In the genomic region with DNA sequence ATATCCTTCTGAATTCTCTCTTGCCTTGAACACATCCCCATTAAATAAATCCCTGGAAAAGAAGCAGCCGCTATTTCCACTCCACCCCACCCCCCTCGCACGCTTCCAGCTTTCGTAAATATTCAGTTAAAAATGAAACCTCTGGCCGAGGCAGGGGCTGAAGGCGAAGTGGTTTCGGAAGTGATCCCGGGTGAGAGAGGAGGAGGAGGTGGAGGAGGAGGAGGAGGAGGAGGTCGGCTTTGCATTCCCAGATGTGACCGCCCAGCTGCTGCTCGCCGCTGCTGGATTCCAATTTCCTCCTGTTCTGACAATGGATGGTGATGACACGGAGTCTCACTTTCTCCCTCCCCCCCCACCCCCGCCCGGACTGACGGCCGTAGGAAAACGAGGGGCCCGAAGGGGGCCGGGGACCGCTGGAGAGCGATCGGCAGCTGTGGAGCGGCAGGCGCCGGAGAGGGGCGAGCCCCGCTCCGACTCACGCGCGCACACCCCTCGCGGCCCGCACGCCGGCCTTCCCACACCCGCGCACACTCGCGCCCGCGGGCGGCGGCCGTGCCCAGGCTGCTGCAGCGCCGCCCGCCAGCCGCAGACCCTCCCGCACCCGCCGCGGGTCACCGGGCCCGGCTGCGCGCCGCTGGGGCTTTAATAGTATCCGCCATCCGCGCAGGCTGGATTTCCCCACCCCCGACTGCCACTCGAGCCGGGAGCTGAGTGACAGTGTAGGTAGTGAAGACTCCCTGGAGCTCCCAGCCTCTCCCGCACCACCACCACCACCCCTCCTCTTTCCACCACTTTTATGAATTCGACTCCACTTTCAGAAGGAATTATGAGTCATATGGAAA, we compare ENCODE assay signal across 8 mouse cellular contexts. TPM values are rescaled to one million over a fixed set of nuclear protein-coding genes. Genes with fewer than 3 reads are reported as not detected.
DNase-seq lines count a peak whose midpoint lies in the region; ATAC-seq lines count a peak whose summit lies in the region.

A gene (minus strand): TSS at position 312 of the 842 bp plus-strand sequence.

- peak within 1 kb of the TSS; percentile 62 for H3K4me2 ChIP-seq in hindbrain, embryonic 14.5 days (replicated peaks)

- ATAC-seq in activated CD4-positive, CD25-positive, alpha-beta regulatory T cell, adult 4 months: peak; percentile 9
- peak; percentile 15; the same call in 1 of the 2 replicates for ATAC-seq in common myeloid progenitor, adult 5-6 weeks (replicated peaks; ENCODE audit: low read depth, poor library complexity, severe bottlenecking)
- ATAC-seq in hindbrain, embryonic 14.5 days (ENCODE audit: low FRiP score): peak; percentile 83

- DNase-seq in gastrocnemius, adult 18-20 months (ENCODE audit: low spot score): peak; percentile 53
- peak; percentile 65 for DNase-seq in hindbrain, embryonic 14.5 days (ENCODE audit: low spot score)
- DNase-seq in left cerebral cortex, adult 18-20 months (ENCODE audit: low spot score in 2 of 2): peak; percentile 55 to 79
- DNase-seq in lung, postnatal 4 days: peak; percentile 57 to 65
- peak; percentile 31 for DNase-seq in retina, postnatal 7 days (ENCODE audit: low read depth, low spot score)
- DNase-seq in urinary bladder, postnatal 25 days (ENCODE audit: low spot score): peak; percentile 21

- no peaks in the 10 kb centered on the region for H3K36me3 ChIP-seq in hindbrain, embryonic 14.5 days (replicated peaks; ENCODE audit: control insufficient read depth, insufficient read depth)

- no peaks in the 10 kb centered on the region for H3K27me3 ChIP-seq in hindbrain, embryonic 14.5 days (ENCODE audit: control insufficient read depth, insufficient read depth, low read length)

- peak within 1 kb of the TSS; percentile 99 for H3K9ac ChIP-seq in hindbrain, embryonic 14.5 days

- under 1% methylated on average over 55 of the region's 67 CpGs for WGBS in hindbrain, embryonic 14.5 days

- peak within 1 kb of the TSS; percentile 93 for H3K4me3 ChIP-seq in hindbrain, embryonic 14.5 days (replicated peaks; ENCODE audit: low read length)

- H3K4me1 ChIP-seq in hindbrain, embryonic 14.5 days (replicated peaks; ENCODE audit: control insufficient read depth, insufficient read depth, low read length): peaks cover 15% of the 10 kb centered on the region

- H3K27ac ChIP-seq in hindbrain, embryonic 14.5 days: peak within 1 kb of the TSS; percentile 95

- H3K9me3 ChIP-seq in hindbrain, embryonic 14.5 days (ENCODE audit: control insufficient read depth, low read length): no peaks in the 10 kb centered on the region

RNA-seq across cellular contexts. Expression of the gene that starts here (rescaled TPM):
- 10 to 100 TPM; 15.7 to 17.7 TPM for polyA plus RNA-seq in activated CD4-positive, CD25-positive, alpha-beta regulatory T cell, adult 4 months (2017; shearing (Covaris generic))
- 98.3 and 107 TPM in 2 replicates for total RNA-seq in common myeloid progenitor, adult 5-6 weeks (2017)
- 10 to 100 TPM; 12.9 to 13.2 TPM for total RNA-seq in gastrocnemius, adult 18-20 months (2021)
- polyA plus RNA-seq in hindbrain, embryonic 14.5 days (2014; fragmentation: Nextera tagmentation; extraction: Ambion mirVana): 42.3 and 44.0 TPM in 2 replicates
- total RNA-seq in left cerebral cortex, adult 18-20 months (2021): 10 to 100 TPM; 17.1 to 17.8 TPM

Comparison
In these comparisons a context has a peak if more than half of its experiments do, and no peak if none do; other contexts are left out.
1. Peak in every context shown above with its lines: DNase-seq, ATAC-seq, H3K4me3 ChIP-seq and H3K27ac ChIP-seq.
2. ATAC-seq: peak in every context shown above with its lines; median percentile 83 in hindbrain, embryonic 14.5 days; 15 in common myeloid progenitor, adult 5-6 weeks; 9 in activated CD4-positive, CD25-positive, alpha-beta regulatory T cell, adult 4 months.